Mouse (Mus musculus) hindbrain, embryonic 14.5 days (tissue): ENCODE measurements around the gene Sptlc3. TPM values are rescaled to one million over a fixed set of nuclear protein-coding genes. Genes with fewer than 3 reads are reported as not detected.

Experiments used
- ATAC-seq: fragments of 200-750 bp; cut with Nextera tagmentation; 2 replicates; pipeline ENCODE4 v1.8.0; 2017; ENCODE audit warnings: moderate number of reproducible peaks, mild to moderate bottlenecking, moderate TSS enrichment, moderate library complexity; ENCODE audit not compliant: low FRiP score
- DNase-seq: peaks from one replicate; pipeline ENCODE4 v3.0.0-alpha.2; 2015; ENCODE audit warnings: low spot score
- H3K27ac ChIP-seq: fragments of 300-500 bp; sonication (generic); 2 replicates; pipeline ENCODE4 v1.5.1; 2014; ENCODE audit warnings: mild to moderate bottlenecking, moderate library complexity
- H3K27me3 ChIP-seq: fragments of 300-500 bp; sonication (generic); 2 replicates; pipeline ENCODE4 v1.6.1; 2014; ENCODE audit warnings: mild to moderate bottlenecking, low read length, mixed read lengths; ENCODE audit not compliant: control insufficient read depth, insufficient read depth
- H3K36me3 ChIP-seq: fragments of 300-500 bp; sonication (generic); replicated peaks from 2 replicates; pipeline ENCODE4 v1.6.1; 2014; ENCODE audit not compliant: control insufficient read depth, insufficient read depth
- H3K4me1 ChIP-seq: fragments of 300-500 bp; sonication (generic); replicated peaks from 2 replicates; pipeline ENCODE4 v1.6.1; 2014; ENCODE audit warnings: antibody characterized with exemption, low read length, mixed read lengths; ENCODE audit not compliant: control insufficient read depth, insufficient read depth
- H3K4me2 ChIP-seq: fragments of 300-500 bp; sonication (generic); replicated peaks from 2 replicates; pipeline ENCODE4 v1.6.1; 2014; ENCODE audit warnings: mild to moderate bottlenecking, moderate library complexity
- H3K4me3 ChIP-seq: fragments of 300-500 bp; sonication (generic); replicated peaks from 2 replicates; pipeline ENCODE4 v1.5.1; 2014; ENCODE audit warnings: mild to moderate bottlenecking, low read length
- H3K9ac ChIP-seq: fragments of 300-500 bp; sonication (generic); 2 replicates; pipeline ENCODE4 v1.6.1; 2014
- H3K9me3 ChIP-seq: fragments of 300-500 bp; sonication (generic); 2 replicates; pipeline ENCODE4 v1.6.1; 2016; ENCODE audit warnings: low read length; ENCODE audit not compliant: control insufficient read depth
- WGBS: fragments of 180-500 bp; shearing (Covaris S2); extraction: QIAGEN DNeasy Blood & Tissue Kit; methylation state at CpG from one replicate; pipeline ENCODE4 v1.1.7; 2014; 5-methylcytosine and 5-hydroxymethylcytosine counted together
- polyA plus RNA-seq: library from polyadenylated mRNA; unstranded; fragments of >200 nt; fragmentation: Nextera tagmentation; extraction: Ambion mirVana; gene quantifications from 2 replicates; pipeline ENCODE4 v1.2.1, GENCODE M21; 2014

The Sptlc3 gene
- polyA plus RNA-seq, 1 experiment from 2014 or later: 0.13 TPM

DNA sequence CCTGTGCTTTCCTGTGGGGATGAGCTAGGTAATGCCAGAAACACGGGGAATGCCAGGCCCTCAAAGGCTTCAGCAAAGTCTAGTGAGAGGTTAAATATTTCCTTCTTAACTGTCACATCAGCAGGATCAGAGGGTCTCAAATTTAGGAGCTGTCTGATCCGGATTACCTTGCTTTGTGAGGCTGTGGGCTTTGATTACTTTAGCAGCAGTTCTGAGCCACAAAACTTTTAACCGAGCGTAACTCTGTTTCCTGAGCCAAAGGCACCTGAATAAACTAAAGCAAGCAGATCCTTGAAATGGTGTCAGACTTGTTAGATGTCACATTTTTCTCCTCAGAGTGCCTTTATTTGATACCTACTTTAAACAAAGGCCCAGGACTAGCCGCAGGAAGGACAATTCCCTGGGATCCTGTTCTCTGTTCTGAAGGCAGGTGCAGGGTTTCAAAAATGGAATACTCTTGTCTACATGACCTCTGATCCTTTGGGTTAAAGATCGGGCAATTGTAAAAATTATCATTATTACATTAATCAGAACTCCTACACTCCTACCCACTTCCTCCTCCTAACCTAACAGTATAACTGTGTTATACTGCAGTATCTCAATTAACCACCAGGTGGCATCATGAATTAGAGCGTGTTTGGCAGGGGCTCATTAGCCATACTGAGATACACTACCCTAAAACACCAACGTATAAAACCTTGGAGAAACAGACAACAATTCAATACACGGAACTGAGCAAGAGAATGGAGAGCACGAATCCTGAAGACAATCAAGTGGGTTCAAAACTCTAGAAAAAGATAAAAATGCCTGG, 97.4 kb downstream of the Sptlc3 start:
- DNase-seq (peak; percentile 90), ATAC-seq (peak; percentile 86; the same call in 1 of the 2 replicates)
- H3K4me3 ChIP-seq: no peak overlapping the region
- no peaks in the 10 kb centered on the region for H3K36me3 ChIP-seq
- no peak overlapping the region for H3K9ac ChIP-seq
- no peaks in the 10 kb centered on the region for H3K27me3 ChIP-seq
- H3K4me1 ChIP-seq: no peaks in the 10 kb centered on the region
- no peak overlapping the region for H3K4me2 ChIP-seq
- H3K27ac ChIP-seq: no peak overlapping the region
- no peaks in the 10 kb centered on the region for H3K9me3 ChIP-seq
- WGBS: 46% methylated on average over 10 of the region's 10 CpGs

DNA sequence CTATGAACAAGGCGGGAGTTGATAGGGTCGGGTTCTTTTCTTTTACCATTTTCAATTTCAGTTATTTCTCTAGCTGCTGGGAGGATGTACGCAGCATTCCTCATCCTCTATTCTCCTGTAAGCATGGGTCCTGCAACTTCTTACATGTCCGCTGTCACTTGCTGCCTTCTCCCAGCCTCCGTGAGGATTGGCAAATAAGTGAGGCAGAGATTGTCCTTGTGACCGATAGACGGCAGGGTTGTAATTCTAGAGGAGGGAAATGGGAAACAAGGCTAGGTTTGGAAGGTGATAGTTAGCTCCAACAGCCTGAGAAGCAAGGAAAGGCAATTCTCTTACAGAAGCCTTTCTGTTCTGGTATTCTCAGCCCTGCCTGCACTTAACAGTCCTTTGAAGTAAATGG, 98.4 kb downstream of the Sptlc3 start:
- WGBS: 92% methylated on average over 7 of the region's 7 CpGs

DNA sequence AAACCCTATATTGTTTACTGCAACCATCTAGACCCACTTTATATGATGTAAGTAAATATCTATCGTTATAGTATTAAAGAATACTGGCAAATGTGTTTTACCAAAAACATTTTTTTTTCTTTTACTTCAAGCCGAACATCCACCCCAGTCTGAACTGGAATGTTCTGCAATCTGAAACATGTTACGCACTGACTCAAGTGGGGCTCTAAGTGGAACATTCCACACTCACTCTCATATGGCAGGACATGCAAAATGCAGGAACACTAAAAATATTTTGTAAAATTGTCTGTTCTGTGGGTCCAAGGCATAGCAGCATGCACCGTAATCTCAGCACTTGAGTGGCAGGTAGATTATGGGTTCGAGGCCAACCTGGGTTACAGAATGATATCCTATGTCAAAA, 103.5 kb downstream of the Sptlc3 start:
- no peaks in the 10 kb centered on the region for H3K4me1 ChIP-seq
- H3K36me3 ChIP-seq: no peaks in the 10 kb centered on the region
- H3K9ac ChIP-seq: no peak overlapping the region
- no peak overlapping the region for H3K4me2 ChIP-seq
- H3K4me3 ChIP-seq: no peak overlapping the region
- no peak overlapping the region for H3K27ac ChIP-seq
- 92% methylated on average over 5 of the region's 5 CpGs for WGBS
- DNase-seq (no peak), ATAC-seq (no peak)
- H3K27me3 ChIP-seq: no peaks in the 10 kb centered on the region
- H3K9me3 ChIP-seq: no peaks in the 10 kb centered on the region

More for the DNA sequence above, 98.4 kb downstream of the Sptlc3 start:
- Histone ChIP-seq H3K4me3 (no peak overlapping the region), H3K9me3 (no peaks in the 10 kb centered on the region), H3K36me3 (no peaks in the 10 kb centered on the region), H3K9ac (no peak overlapping the region), H3K4me1 (no peaks in the 10 kb centered on the region), H3K27ac (no peak overlapping the region), H3K27me3 (no peaks in the 10 kb centered on the region), H3K4me2 (no peak overlapping the region)
- ATAC-seq: no peak
- DNase-seq: no peak

DNA sequence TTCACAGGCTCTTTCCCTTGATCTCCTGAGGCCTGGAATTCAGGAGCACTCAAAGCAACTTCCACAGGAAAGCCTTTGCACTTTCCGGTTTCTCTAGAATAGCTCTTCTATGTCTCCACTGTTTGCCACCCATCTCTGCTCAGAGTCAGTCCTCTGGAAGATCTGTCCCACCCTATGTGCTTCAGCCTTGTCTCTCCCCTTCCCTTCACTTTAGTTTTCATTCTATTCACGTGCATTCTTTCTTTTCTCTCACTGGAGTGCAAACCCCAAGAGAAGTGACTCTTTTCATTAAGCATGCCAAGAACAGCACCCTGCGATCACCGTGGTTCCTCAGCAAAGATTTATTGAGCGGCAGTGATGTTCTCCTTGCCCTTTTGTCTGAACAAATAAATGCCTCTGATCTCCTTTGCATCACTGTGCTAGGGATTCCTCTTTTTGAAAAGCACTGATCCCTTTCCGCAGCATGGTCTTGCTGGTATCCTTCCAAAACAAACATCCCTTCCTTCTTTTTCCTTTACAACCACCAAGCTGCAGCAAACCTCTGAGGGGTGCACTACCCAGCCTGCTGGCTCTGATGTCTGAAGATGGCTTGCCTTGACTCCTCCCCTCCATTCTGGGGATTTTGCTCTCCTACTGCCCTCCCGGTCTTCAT, 108.0 kb downstream of the Sptlc3 start:
- ATAC-seq (no peak), DNase-seq (no peak)
- H3K4me1 ChIP-seq: no peaks in the 10 kb centered on the region
- WGBS: 8% methylated on average over 7 of the region's 7 CpGs
- H3K9ac ChIP-seq: no peak overlapping the region
- no peaks in the 10 kb centered on the region for H3K9me3 ChIP-seq
- H3K4me2 ChIP-seq: no peak overlapping the region
- H3K27me3 ChIP-seq: no peaks in the 10 kb centered on the region
- H3K4me3 ChIP-seq: no peak overlapping the region
- H3K27ac ChIP-seq: 0 out of 2 replicates have a peak overlapping the region, but pooled peaks have one; percentile 1
- H3K36me3 ChIP-seq: no peaks in the 10 kb centered on the region

DNA sequence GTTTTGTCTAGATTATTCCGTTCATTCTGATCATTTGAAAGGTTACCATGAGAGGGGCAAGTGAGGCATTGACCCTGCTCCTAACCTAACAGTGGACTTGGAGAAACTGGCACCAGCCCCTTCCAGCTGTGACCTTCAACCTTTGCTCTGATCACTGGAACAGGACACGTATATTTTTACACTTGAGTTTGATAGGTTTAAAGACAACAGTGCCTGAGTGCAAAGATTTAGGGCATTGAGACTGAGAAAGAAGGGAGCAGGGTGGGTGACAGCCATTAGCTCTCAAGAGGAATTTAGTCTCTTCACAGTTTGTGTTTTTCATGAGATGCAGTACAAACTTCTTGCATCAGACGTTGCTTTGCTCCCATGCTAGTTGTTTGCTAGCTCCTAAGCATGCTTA, 114.5 kb downstream of the Sptlc3 start:
- DNase-seq (no peak), ATAC-seq (no peak)
- peaks cover 18% of the 10 kb centered on the region for H3K4me1 ChIP-seq
- H3K9ac ChIP-seq: no peak overlapping the region
- peak overlapping the region; percentile 2; the same call in 1 of the 2 replicates for H3K4me2 ChIP-seq
- no peaks in the 10 kb centered on the region for H3K36me3 ChIP-seq
- 21% methylated on average over 3 of the region's 3 CpGs for WGBS
- H3K9me3 ChIP-seq: no peaks in the 10 kb centered on the region
- peaks cover 5% of the 10 kb centered on the region; the same call in 1 of the 2 replicates for H3K27me3 ChIP-seq
- no peak overlapping the region for H3K4me3 ChIP-seq
- H3K27ac ChIP-seq: no peak overlapping the region

DNA sequence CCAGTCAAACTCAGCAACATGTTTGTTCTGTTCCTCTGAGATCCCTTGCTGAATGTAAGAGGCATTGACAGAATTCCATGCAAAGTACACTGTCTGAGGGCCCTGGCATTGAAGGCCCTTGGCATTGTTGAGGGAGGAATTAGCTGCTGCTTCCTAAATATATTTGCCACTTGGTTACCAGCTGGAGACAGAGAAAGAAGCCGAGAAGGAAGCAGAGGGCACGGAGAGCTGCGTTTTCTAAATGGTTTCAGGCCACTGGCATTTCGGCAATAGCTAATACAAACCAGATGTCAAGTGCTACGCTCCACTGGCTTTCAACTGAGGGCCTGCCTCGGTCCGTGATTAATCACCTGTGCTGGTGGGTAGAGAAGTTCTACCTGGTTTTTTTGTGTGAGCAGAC, 115.1 kb downstream of the Sptlc3 start:
- H3K4me2 ChIP-seq: peak overlapping the region; percentile 2
- ATAC-seq (no peak), DNase-seq (no peak)
- H3K27me3 ChIP-seq: peaks cover 5% of the 10 kb centered on the region; the same call in 1 of the 2 replicates
- WGBS: 5% methylated on average over 7 of the region's 7 CpGs
- H3K4me1 ChIP-seq: peaks cover 18% of the 10 kb centered on the region
- no peak overlapping the region for H3K4me3 ChIP-seq
- no peak overlapping the region for H3K27ac ChIP-seq
- no peak overlapping the region for H3K9ac ChIP-seq
- H3K36me3 ChIP-seq: no peaks in the 10 kb centered on the region
- H3K9me3 ChIP-seq: no peaks in the 10 kb centered on the region

DNA sequence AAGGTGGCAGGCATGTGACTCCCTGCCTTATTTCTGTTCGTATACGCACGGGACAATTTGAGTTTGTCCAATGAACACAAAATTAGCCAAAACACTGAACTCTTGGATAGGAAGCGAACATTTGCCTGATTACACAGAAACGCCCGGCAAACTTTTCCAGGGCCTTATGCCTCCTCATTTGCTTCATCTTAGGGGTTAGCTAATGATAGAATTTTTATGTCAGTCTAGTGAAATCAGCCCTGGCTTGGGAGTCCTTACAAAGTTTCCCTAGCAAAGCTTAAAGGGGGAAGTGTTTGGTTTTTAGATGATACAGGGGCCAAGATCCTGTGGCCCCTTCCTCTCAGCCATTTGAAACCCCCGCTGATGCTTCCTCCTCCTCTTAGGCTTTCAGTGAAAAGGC, 115.5 kb downstream of the Sptlc3 start:
- ATAC-seq (no peak), DNase-seq (no peak)
- Histone ChIP-seq H3K9me3 (no peaks in the 10 kb centered on the region), H3K27me3 (peaks cover 5% of the 10 kb centered on the region; the same call in 1 of the 2 replicates), H3K4me1 (peaks cover 18% of the 10 kb centered on the region), H3K9ac (no peak overlapping the region), H3K4me3 (no peak overlapping the region), H3K36me3 (no peaks in the 10 kb centered on the region), H3K27ac (no peak overlapping the region), H3K4me2 (peak overlapping the region; percentile 2)
- WGBS: 28% methylated on average over 7 of the region's 7 CpGs

DNA sequence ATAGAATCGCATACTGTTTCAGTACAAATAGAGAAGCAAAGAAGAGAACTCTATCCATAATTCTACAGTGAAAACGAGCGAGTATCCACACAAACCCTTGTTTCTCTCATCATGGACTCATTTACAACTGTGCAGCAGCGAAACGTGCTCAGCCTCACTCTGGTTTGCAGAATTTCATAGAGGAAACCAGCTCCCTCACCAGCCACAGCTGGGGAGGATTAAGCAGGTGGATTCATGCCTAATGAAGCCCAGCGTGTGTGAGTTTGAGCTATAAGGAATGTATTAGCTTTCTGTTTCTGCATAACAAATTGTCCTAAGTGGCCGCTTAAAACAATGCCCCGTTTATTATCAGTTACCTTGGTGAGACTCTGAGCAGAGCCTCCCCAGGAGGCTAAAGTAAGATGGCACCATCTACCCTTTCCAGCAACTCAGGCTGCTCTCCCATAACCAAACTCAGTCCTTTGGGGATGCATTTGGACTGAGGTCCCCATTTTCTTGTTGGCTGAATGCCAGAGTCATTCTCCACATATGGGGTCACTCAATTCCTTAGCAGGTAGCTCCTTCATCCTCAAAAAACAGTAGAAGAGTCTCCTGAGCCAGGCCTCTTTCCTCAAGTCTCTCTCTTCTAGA, 116.1 kb downstream of the Sptlc3 start:
- H3K9me3 ChIP-seq: no peaks in the 10 kb centered on the region
- peak; percentile 73 for ATAC-seq

More for the DNA sequence above, 116.1 kb downstream of the Sptlc3 start:
- Histone ChIP-seq H3K9ac (no peak overlapping the region), H3K4me1 (peaks cover 18% of the 10 kb centered on the region), H3K4me2 (peak overlapping the region; percentile 2; the same call in 1 of the 2 replicates), H3K27me3 (peaks cover 5% of the 10 kb centered on the region; the same call in 1 of the 2 replicates), H3K36me3 (no peaks in the 10 kb centered on the region), H3K4me3 (no peak overlapping the region), H3K27ac (no peak overlapping the region)
- WGBS: 16% methylated on average over 8 of the region's 8 CpGs
- no peak for DNase-seq
